Mouse (Mus musculus) forebrain, embryonic 13.5 days (tissue): Measurements from ENCODE around the gene Cep68. TPM values are rescaled to one million over a fixed set of nuclear protein-coding genes. Genes with fewer than 3 reads are reported as not detected.

Experiments
- ATAC-seq: fragments of 200-750 bp; cut with Nextera tagmentation; 2 replicates; pipeline ENCODE4 v1.8.0; 2017
- H3K27ac ChIP-seq: fragments of 300-500 bp; sonication (generic); 2 replicates; pipeline ENCODE4 v1.5.1; 2015; ENCODE audit warnings: inconsistent platforms, mild to moderate bottlenecking, moderate library complexity
- H3K27me3 ChIP-seq: fragments of 300-500 bp; sonication (generic); 2 replicates; pipeline ENCODE4 v1.6.1; 2015; ENCODE audit warnings: mild to moderate bottlenecking, inconsistent platforms
- H3K36me3 ChIP-seq: fragments of 300-500 bp; sonication (generic); 2 replicates; pipeline ENCODE4 v1.6.1; 2015; ENCODE audit warnings: mild to moderate bottlenecking, inconsistent platforms; ENCODE audit not compliant: poor library complexity, severe bottlenecking
- H3K4me1 ChIP-seq: fragments of 300-500 bp; sonication (generic); 2 replicates; pipeline ENCODE4 v1.6.1; 2015; ENCODE audit warnings: inconsistent platforms
- H3K4me2 ChIP-seq: fragments of 300-500 bp; sonication (generic); 2 replicates; pipeline ENCODE4 v1.6.1; 2015; ENCODE audit warnings: inconsistent platforms, mild to moderate bottlenecking, moderate library complexity
- H3K4me3 ChIP-seq: fragments of 300-500 bp; sonication (generic); 2 replicates; pipeline ENCODE4 v1.5.1; 2015; ENCODE audit warnings: mild to moderate bottlenecking, inconsistent platforms
- H3K9ac ChIP-seq: fragments of 300-500 bp; sonication (generic); 2 replicates; pipeline ENCODE4 v1.6.1; 2015; ENCODE audit warnings: mild to moderate bottlenecking, inconsistent platforms
- H3K9me3 ChIP-seq: fragments of 300-500 bp; sonication (generic); replicated peaks from 2 replicates; pipeline ENCODE4 v1.6.1; 2016; ENCODE audit warnings: inconsistent platforms
- WGBS: fragments of 180-500 bp; shearing (Covaris S2); methylation state at CpG from one replicate; pipeline ENCODE4 v1.1.7; 2015; 5-methylcytosine and 5-hydroxymethylcytosine counted together
- polyA plus RNA-seq: library from polyadenylated mRNA; unstranded; fragments of >200 nt; fragmentation: Nextera tagmentation; extraction: Ambion mirVana; gene quantifications from 2 replicates; pipeline ENCODE4 v1.2.1, GENCODE M21; 2015

Gene Cep68
- 25.0 and 30.9 TPM in 2 replicates for polyA plus RNA-seq

- H3K27ac ChIP-seq: peak within 1 kb of the TSS; percentile 85
- H3K9me3 ChIP-seq: no peaks in the 10 kb centered on the region
- peak within 1 kb of the TSS; percentile 95 for H3K9ac ChIP-seq
- peaks cover 29% of the 10 kb centered on the region for H3K4me1 ChIP-seq
- peak within 1 kb of the TSS; percentile 88 for H3K4me2 ChIP-seq
- H3K27me3 ChIP-seq: no peaks in the 10 kb centered on the region
- under 1% methylated on average over 56 of the region's 59 CpGs for WGBS
- peak; percentile 99 for ATAC-seq
- peaks cover 5% of the 10 kb centered on the region for H3K36me3 ChIP-seq
- H3K4me3 ChIP-seq: peak within 1 kb of the TSS; percentile 88
Observed at GRCm38 (mm10) chr11:20249296-20250110, at the start of gene Cep68. TSS of gene Cep68 (minus strand) at chr11:20249429.

DNA sequence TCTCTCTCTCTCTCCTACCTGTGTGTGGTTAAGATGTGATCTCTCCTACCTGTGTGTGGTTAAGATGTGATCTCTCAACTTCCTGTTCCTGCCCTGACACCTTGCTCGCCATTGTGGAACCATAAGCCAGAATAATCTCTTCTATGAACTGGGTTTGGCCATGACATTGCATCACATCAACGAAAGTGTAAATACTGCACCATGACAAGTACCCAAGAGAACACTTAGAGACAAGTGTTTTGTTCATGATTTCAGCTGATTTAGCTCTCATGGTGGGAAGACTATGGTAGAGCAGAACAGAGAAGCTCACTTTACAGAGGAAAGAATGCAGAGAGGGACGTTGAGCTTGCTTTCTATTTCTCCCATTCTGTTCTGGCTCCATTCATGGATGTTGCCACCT lies 35.2 kb upstream of the Cep68 start:
- no peaks in the 10 kb centered on the region for H3K9me3 ChIP-seq
- WGBS: 81% methylated on average over 3 of the region's 3 CpGs
- H3K36me3 ChIP-seq: no peaks in the 10 kb centered on the region
- no peak overlapping the region for H3K4me2 ChIP-seq
- H3K27me3 ChIP-seq: no peaks in the 10 kb centered on the region
- H3K27ac ChIP-seq: no peak overlapping the region
- H3K4me3 ChIP-seq: no peak overlapping the region
- no peaks in the 10 kb centered on the region for H3K4me1 ChIP-seq
- no peak overlapping the region for H3K9ac ChIP-seq
- no peak for ATAC-seq

DNA sequence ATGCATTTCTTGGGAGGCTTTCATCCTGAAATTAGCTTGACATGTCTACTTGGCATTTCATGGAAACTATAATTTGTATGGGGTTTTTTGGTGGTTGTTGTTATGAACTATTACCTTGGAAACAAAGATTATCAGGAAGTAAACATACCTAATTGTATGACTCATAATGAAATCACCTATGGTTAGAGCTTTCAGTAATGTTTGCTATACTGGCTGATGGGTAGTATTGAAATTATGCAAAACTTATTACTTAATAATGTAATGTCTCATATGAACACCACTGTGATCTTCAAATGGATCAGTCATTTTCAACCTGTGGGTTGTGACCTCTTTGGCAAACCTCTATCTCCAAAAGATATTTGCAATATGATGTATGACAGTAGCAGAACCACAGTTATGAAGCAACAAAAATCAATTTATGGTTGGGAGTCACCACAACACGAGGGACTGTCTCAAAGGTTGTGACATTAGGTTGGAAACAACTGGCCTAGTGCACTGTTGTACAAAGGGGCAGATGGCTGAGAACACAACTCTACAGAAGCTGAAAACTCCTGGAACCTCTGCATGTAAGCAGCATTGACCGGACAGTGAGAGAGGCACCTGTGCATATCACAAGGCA lies 33.5 kb upstream of the Cep68 start:
- H3K9ac ChIP-seq: no peak overlapping the region
- H3K27ac ChIP-seq: no peak overlapping the region
- H3K36me3 ChIP-seq: no peaks in the 10 kb centered on the region
- H3K4me1 ChIP-seq: no peaks in the 10 kb centered on the region
- no peak overlapping the region for H3K4me3 ChIP-seq
- no peak for ATAC-seq
- no peak overlapping the region for H3K4me2 ChIP-seq
- no peaks in the 10 kb centered on the region for H3K9me3 ChIP-seq
- H3K27me3 ChIP-seq: no peaks in the 10 kb centered on the region
- WGBS: 82% methylated on average over 2 of the region's 2 CpGs

GRCm38 (mm10) chr11:20280982-20281381 lies 31.8 kb upstream of the Cep68 start:
- Histone ChIP-seq H3K4me1 (no peaks in the 10 kb centered on the region), H3K4me3 (no peak overlapping the region), H3K4me2 (no peak overlapping the region), H3K27me3 (no peaks in the 10 kb centered on the region), H3K9me3 (no peaks in the 10 kb centered on the region), H3K36me3 (no peaks in the 10 kb centered on the region), H3K9ac (no peak overlapping the region), H3K27ac (no peak overlapping the region)
- WGBS: 83% methylated on average over 5 of the region's 5 CpGs
- no peak for ATAC-seq

DNA sequence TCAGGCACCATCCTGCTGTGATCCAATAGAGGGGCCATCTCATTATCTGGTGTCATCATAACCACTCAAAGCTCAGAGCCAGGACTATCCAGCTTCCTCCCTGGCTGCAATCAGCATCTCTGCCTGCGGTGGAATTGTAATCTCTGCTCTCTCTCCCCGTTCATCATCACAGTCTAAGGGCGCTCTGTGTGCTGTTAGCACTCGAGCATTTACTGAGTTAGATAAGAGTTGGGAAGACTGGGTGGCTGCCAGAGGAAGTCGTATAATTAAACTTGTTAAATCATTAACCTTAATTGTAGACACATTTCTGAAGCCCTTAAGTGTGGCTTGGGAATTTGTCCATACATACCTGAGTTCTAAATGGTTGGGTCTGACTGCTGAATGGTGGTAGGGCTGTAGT lies 29.5 kb upstream of the Cep68 start:
- Histone ChIP-seq H3K4me2 (no peak overlapping the region), H3K9ac (no peak overlapping the region), H3K27me3 (no peaks in the 10 kb centered on the region), H3K27ac (no peak overlapping the region), H3K4me1 (no peaks in the 10 kb centered on the region), H3K9me3 (no peaks in the 10 kb centered on the region), H3K36me3 (no peaks in the 10 kb centered on the region), H3K4me3 (no peak overlapping the region)
- 72% methylated on average over 5 of the region's 5 CpGs for WGBS
- ATAC-seq: no peak

DNA sequence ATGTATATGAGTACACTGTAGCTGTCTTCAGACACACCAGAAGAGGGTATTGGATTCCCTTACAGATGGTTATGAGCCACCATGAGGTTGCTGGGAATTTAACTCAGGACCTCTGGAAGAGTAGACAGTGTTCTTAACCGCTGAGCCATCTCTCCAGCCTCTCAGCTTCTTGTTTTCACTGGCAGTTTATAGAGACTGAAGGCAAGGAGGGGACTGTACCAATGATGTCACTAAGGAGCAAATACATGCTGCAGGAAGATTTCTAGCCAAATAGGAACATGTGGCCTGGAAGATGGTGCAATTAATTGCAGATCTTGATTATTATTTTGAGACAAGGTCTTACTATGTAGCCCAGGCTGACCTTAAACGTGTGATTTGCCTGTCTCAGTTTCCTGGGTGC lies 27.9 kb upstream of the Cep68 start:
- Histone ChIP-seq H3K9ac (no peak overlapping the region), H3K4me3 (no peak overlapping the region), H3K27ac (no peak overlapping the region), H3K36me3 (no peaks in the 10 kb centered on the region), H3K4me2 (no peak overlapping the region), H3K4me1 (no peaks in the 10 kb centered on the region), H3K27me3 (no peaks in the 10 kb centered on the region), H3K9me3 (no peaks in the 10 kb centered on the region)
- ATAC-seq: no peak
- WGBS: 60% methylated on average over 2 of the region's 2 CpGs

GRCm38 (mm10) chr11:20275974-20276373 lies 26.7 kb upstream of the Cep68 start:
- H3K27me3 ChIP-seq: no peaks in the 10 kb centered on the region
- H3K9me3 ChIP-seq: no peaks in the 10 kb centered on the region
- H3K4me2 ChIP-seq: no peak overlapping the region
- H3K9ac ChIP-seq: no peak overlapping the region
- no peaks in the 10 kb centered on the region for H3K36me3 ChIP-seq
- WGBS: 70% methylated on average over 2 of the region's 2 CpGs
- H3K4me1 ChIP-seq: no peaks in the 10 kb centered on the region
- no peak overlapping the region for H3K27ac ChIP-seq
- H3K4me3 ChIP-seq: no peak overlapping the region
- no peak for ATAC-seq

GRCm38 (mm10) chr11:20269885-20270284 lies 20.7 kb upstream of the Cep68 start:
- no peak overlapping the region for H3K4me3 ChIP-seq
- H3K27me3 ChIP-seq: no peaks in the 10 kb centered on the region
- H3K9me3 ChIP-seq: no peaks in the 10 kb centered on the region
- H3K9ac ChIP-seq: no peak overlapping the region
- 77% methylated on average over 6 of the region's 6 CpGs for WGBS
- no peak overlapping the region for H3K27ac ChIP-seq
- H3K36me3 ChIP-seq: no peaks in the 10 kb centered on the region
- no peak overlapping the region for H3K4me2 ChIP-seq
- H3K4me1 ChIP-seq: no peaks in the 10 kb centered on the region
- no peak for ATAC-seq

- no peak overlapping the region for H3K9ac ChIP-seq
- 60% methylated on average over 8 of the region's 8 CpGs for WGBS
- ATAC-seq: peak; percentile 71
Observed at GRCm38 (mm10) chr11:20262628-20263380, 13.6 kb upstream of the Cep68 start.

GRCm38 (mm10) chr11:20254791-20255190 lies 5.6 kb upstream of the Cep68 start:
- Histone ChIP-seq H3K27me3 (no peaks in the 10 kb centered on the region), H3K36me3 (no peaks in the 10 kb centered on the region), H3K27ac (no peak overlapping the region), H3K4me2 (no peak overlapping the region), H3K9ac (no peak overlapping the region), H3K9me3 (no peaks in the 10 kb centered on the region), H3K4me3 (no peak overlapping the region), H3K4me1 (no peaks in the 10 kb centered on the region; the same call in 1 of the 2 replicates)
- WGBS: 91% methylated on average over 4 of the region's 4 CpGs
- ATAC-seq: no peak

More at GRCm38 (mm10) chr11:20262628-20263380, 13.6 kb upstream of the Cep68 start:
- H3K4me3 ChIP-seq: no peak overlapping the region
- no peaks in the 10 kb centered on the region for H3K36me3 ChIP-seq
- H3K9me3 ChIP-seq: no peaks in the 10 kb centered on the region
- H3K4me1 ChIP-seq: no peaks in the 10 kb centered on the region
- no peak overlapping the region for H3K27ac ChIP-seq
- H3K4me2 ChIP-seq: no peak overlapping the region
- no peaks in the 10 kb centered on the region for H3K27me3 ChIP-seq

DNA sequence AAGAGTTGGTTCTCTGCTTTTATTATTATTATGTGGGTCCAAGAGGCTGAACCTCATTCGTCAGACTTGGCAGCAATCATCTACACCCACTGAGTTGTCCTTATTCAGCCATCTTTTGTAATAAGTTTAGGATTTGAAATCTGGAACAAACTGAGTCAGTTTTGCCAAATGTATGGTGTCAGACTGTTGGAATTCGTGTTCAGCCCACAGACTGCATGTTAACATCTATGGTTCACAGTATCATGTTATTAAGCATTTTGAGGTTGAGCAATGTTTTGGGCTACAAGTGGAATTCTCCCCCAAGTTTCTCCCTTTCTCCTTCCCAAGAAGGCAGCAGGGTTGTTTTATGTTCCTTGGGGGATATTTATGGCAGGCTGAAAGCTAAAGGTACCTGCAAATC lies 3.9 kb upstream of the Cep68 start:
- ATAC-seq: no peak
- no peak overlapping the region for H3K9ac ChIP-seq
- no peak overlapping the region for H3K27ac ChIP-seq
- WGBS: 79% methylated on average over 2 of the region's 2 CpGs
- no peaks in the 10 kb centered on the region for H3K9me3 ChIP-seq
- no peak overlapping the region for H3K4me3 ChIP-seq
- H3K4me1 ChIP-seq: peaks cover 5% of the 10 kb centered on the region
- no peaks in the 10 kb centered on the region for H3K36me3 ChIP-seq
- no peaks in the 10 kb centered on the region for H3K27me3 ChIP-seq
- H3K4me2 ChIP-seq: no peak overlapping the region
